Comparison of ENCODE assay signal across 9 mouse cellular contexts in the genomic region with DNA sequence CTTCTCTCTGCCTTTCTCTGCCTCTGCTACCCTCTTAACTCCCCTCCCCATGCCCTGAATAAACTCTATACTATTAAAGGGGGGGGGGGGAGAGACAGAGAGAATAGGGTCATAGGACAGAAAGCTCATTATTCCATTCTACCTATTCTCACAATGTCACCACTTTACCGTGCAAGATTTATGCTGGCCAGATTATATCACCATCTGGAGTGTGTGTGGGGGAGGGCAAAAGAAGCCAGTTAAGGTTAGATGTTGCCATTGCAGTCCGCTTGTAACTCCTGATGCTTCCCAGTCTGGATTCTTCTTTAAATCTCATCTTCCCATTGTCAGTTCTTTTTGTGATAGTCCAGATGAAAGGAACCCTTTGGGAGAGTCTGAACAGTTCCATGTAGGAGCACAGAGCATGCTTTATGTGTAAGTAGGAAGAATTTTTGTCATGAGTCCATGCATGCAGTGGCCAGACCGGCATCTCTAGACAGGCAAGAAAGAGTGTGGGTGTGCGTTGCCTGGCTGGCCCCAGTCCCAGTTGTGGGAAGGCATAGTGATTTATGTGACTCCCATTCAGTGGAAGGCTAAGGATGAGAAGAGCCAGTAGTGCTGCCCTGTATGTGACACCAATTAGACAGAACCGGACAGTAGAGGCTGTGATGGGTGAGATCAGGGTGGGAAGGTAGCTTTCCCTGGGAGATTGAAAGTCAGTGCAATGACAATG. TPM values are rescaled to one million over a fixed set of nuclear protein-coding genes. Genes with fewer than 3 reads are reported as not detected.
A peak's percentile ranks its signal among the peaks of the same experiment; 100 is the strongest.
DNase-seq lines count a peak whose midpoint lies in the region; ATAC-seq and TF ChIP-seq lines count a peak whose summit lies in the region.
"Had no signal": no experiment of that assay in that cellular context is flagged by ENCODE, and none has a peak within 500 bp of the region (broad histone marks: within the 10 kb centered on the region; RNA-seq: fewer than 3 reads in every experiment).

No protein-coding gene starts in this region.

- no peak overlapping the region for H3K27ac ChIP-seq in lung, embryonic 16.5 days (ENCODE audit: low read length)
- no peak overlapping the region for H3K27ac ChIP-seq in hindbrain, postnatal 0 days
- no peak overlapping the region for H3K27ac ChIP-seq in midbrain, embryonic 16.5 days (ENCODE audit: low read length)
- H3K27ac ChIP-seq: embryonic facial prominence, embryonic 12.5 days had no signal

- 51% methylated on average over 5 of the region's 5 CpGs for WGBS in lung, embryonic 16.5 days
- 50% methylated on average over 5 of the region's 5 CpGs for WGBS in hindbrain, postnatal 0 days
- WGBS in midbrain, embryonic 16.5 days = 67% methylated on average over 5 of the region's 5 CpGs

- no peaks in the 10 kb centered on the region for H3K36me3 ChIP-seq in lung, embryonic 16.5 days (ENCODE audit: control insufficient read depth, insufficient read depth, low read length)
- no peaks in the 10 kb centered on the region for H3K36me3 ChIP-seq in hindbrain, postnatal 0 days (ENCODE audit: insufficient read depth, low read length)
- no peaks in the 10 kb centered on the region for H3K36me3 ChIP-seq in midbrain, embryonic 16.5 days (ENCODE audit: control insufficient read depth, insufficient read depth, low read length)
- H3K36me3 ChIP-seq: embryonic facial prominence, embryonic 12.5 days had no signal

- peak; percentile 43 to 61 for DNase-seq in cerebellum, postnatal 10 days
- no peak for DNase-seq in cerebellum, adult 9-10 months
- no peak for DNase-seq in lung, postnatal 14 days
- DNase-seq in hindbrain, postnatal 0 days (ENCODE audit: low spot score) = peak; percentile 24
- peak; percentile 43 to 63 for DNase-seq in right cerebral cortex, adult 2 months (ENCODE audit: low spot score in 2 of 2)
- DNase-seq in spleen, postnatal 36 days (ENCODE audit: low spot score in 2 of 2) = no peak

- H3K9me3 ChIP-seq in lung, embryonic 16.5 days (ENCODE audit: control insufficient read depth, low read length) = no peaks in the 10 kb centered on the region
- H3K9me3 ChIP-seq in hindbrain, postnatal 0 days (ENCODE audit: low read length) = no peaks in the 10 kb centered on the region
- H3K9me3 ChIP-seq in midbrain, embryonic 16.5 days (replicated peaks; ENCODE audit: control insufficient read depth, low read length, poor library complexity, severe bottlenecking) = no peaks in the 10 kb centered on the region
- H3K9me3 ChIP-seq: embryonic facial prominence, embryonic 12.5 days had no signal

- no peaks in the 10 kb centered on the region for H3K27me3 ChIP-seq in lung, embryonic 16.5 days (ENCODE audit: control insufficient read depth, insufficient read depth, low read depth, low read length)
- no peaks in the 10 kb centered on the region for H3K27me3 ChIP-seq in hindbrain, postnatal 0 days (ENCODE audit: insufficient read depth, low read length)
- H3K27me3 ChIP-seq in midbrain, embryonic 16.5 days (ENCODE audit: control insufficient read depth, insufficient read depth, low read depth, low read length) = no peaks in the 10 kb centered on the region
- H3K27me3 ChIP-seq: embryonic facial prominence, embryonic 12.5 days had no signal

- H3K9ac ChIP-seq in lung, embryonic 16.5 days (ENCODE audit: low read length) = no peak overlapping the region
- H3K9ac ChIP-seq in hindbrain, postnatal 0 days (replicated peaks; ENCODE audit: low read length) = no peak overlapping the region
- no peak overlapping the region for H3K9ac ChIP-seq in midbrain, embryonic 16.5 days (ENCODE audit: low read depth, low read length)
- H3K9ac ChIP-seq: embryonic facial prominence, embryonic 12.5 days had no signal

- ATAC-seq in lung, embryonic 16.5 days (ENCODE audit: low read depth) = 0 out of 2 replicates have a peak, but pooled peaks have one; percentile 20
- peak; percentile 56; the same call in 1 of the 2 replicates for ATAC-seq in hindbrain, postnatal 0 days
- ATAC-seq in midbrain, embryonic 16.5 days = no peak

- TF ChIP-seq CTCF in hindbrain, postnatal 0 days (IDR thresholded peaks at IDR 0.05; ENCODE audit: low read depth) = no peak

- H3K4me1 ChIP-seq in lung, embryonic 16.5 days (replicated peaks; ENCODE audit: control insufficient read depth, insufficient read depth, low read length) = peaks cover 8% of the 10 kb centered on the region
- no peaks in the 10 kb centered on the region for H3K4me1 ChIP-seq in hindbrain, postnatal 0 days (ENCODE audit: insufficient read depth, low read length)
- no peaks in the 10 kb centered on the region for H3K4me1 ChIP-seq in midbrain, embryonic 16.5 days (ENCODE audit: control insufficient read depth, insufficient read depth, low read length)

- H3K4me3 ChIP-seq in lung, embryonic 16.5 days (ENCODE audit: low read length) = no peak overlapping the region
- H3K4me3 ChIP-seq in hindbrain, postnatal 0 days (ENCODE audit: low read length) = no peak overlapping the region
- no peak overlapping the region for H3K4me3 ChIP-seq in midbrain, embryonic 16.5 days (ENCODE audit: low read depth, low read length)
- H3K4me3 ChIP-seq: embryonic facial prominence, embryonic 12.5 days had no signal

- H3K4me2 ChIP-seq in lung, embryonic 16.5 days (ENCODE audit: low read depth, low read length) = no peak overlapping the region
- H3K4me2 ChIP-seq in hindbrain, postnatal 0 days (ENCODE audit: low read depth, low read length) = no peak overlapping the region
- no peak overlapping the region for H3K4me2 ChIP-seq in midbrain, embryonic 16.5 days (ENCODE audit: low read length)
- H3K4me2 ChIP-seq: embryonic facial prominence, embryonic 12.5 days had no signal

RNA-seq across cellular contexts. Expression of a gene that starts 28.8 kb away (rescaled TPM):
- polyA plus RNA-seq in lung, embryonic 16.5 days (2015; fragmentation: Nextera tagmentation; extraction: Ambion mirVana) = 39.8 and 45.0 TPM in 2 replicates
- total RNA-seq in hindbrain, postnatal 0 days (2014; rRNA removed) = 18.0 and 26.3 TPM in 2 replicates
- 35.0 and 38.1 TPM in 2 replicates for polyA plus RNA-seq in hindbrain, postnatal 0 days (2015; fragmentation: Nextera tagmentation; extraction: Ambion mirVana)
- 24.6 and 26.7 TPM in 2 replicates for polyA plus RNA-seq in midbrain, embryonic 16.5 days (2015; fragmentation: Nextera tagmentation; extraction: Ambion mirVana)

Comparison
In these comparisons a context has a peak if more than half of its experiments do, and no peak if none do; other contexts are left out.
1. DNase-seq: peak in cerebellum, postnatal 10 days (2 of 2), hindbrain, postnatal 0 days (single experiment) and right cerebral cortex, adult 2 months (2 of 2); none in cerebellum, adult 9-10 months (single experiment), lung, postnatal 14 days (single experiment) and spleen, postnatal 36 days (0 of 2).